Mouse (Mus musculus) c-Kit-positive CD71-positive TER-119-positive erythroid progenitor cells, embryonic 14.5 days (primary cell): Measurements from ENCODE around the gene Upb1.
"Not testable (repeated sequence)": the region's sequence is repeated elsewhere in the genome, so short reads cannot be mapped to it uniquely, and the experiment has no call there.

ENCODE experiments used
- DNase-seq: peaks from one replicate; pipeline ENCODE4 v3.0.0-alpha.2; 2013; ENCODE audit warnings: low spot score

Upb1 gene

GRCm38 (mm10) chr10:75456061-75456831 is 55.3 kb downstream of the Upb1 start:
- DNase-seq, result not testable (repeated sequence)

GRCm38 (mm10) chr10:75457852-75458251 is 56.9 kb downstream of the Upb1 start:
- no peak for DNase-seq

- no peak for DNase-seq
Observed at GRCm38 (mm10) chr10:75458329-75458728, 57.4 kb downstream of the Upb1 start.

GRCm38 (mm10) chr10:75462728-75463127 is 61.8 kb downstream of the Upb1 start:
- DNase-seq, result no peak

- DNase-seq, result no peak
Observed at GRCm38 (mm10) chr10:75465781-75466550, 65.1 kb downstream of the Upb1 start.

GRCm38 (mm10) chr10:75473411-75473810 is 72.5 kb downstream of the Upb1 start:
- no peak for DNase-seq

GRCm38 (mm10) chr10:75474571-75474970 is 73.7 kb downstream of the Upb1 start:
- DNase-seq, result no peak

- DNase-seq, result not testable (repeated sequence)
Observed at GRCm38 (mm10) chr10:75475139-75475850, 74.4 kb downstream of the Upb1 start.

- no peak for DNase-seq
Observed at GRCm38 (mm10) chr10:75477034-75477433, 76.1 kb downstream of the Upb1 start.

- no peak for DNase-seq
Observed at GRCm38 (mm10) chr10:75479955-75480354, 79.0 kb downstream of the Upb1 start.

GRCm38 (mm10) chr10:75481703-75482102 is 80.8 kb downstream of the Upb1 start:
- DNase-seq, result no peak

GRCm38 (mm10) chr10:75482271-75482670 is 81.4 kb downstream of the Upb1 start:
- DNase-seq, result no peak

- DNase-seq, result no peak
Observed at GRCm38 (mm10) chr10:75482919-75483483, 82.1 kb downstream of the Upb1 start.

- DNase-seq, result no peak
Observed at GRCm38 (mm10) chr10:75484066-75484465, 83.2 kb downstream of the Upb1 start.

- DNase-seq, result no peak
Observed at GRCm38 (mm10) chr10:75484767-75485166, 83.9 kb downstream of the Upb1 start.

- DNase-seq, result peak; percentile 63
Observed at GRCm38 (mm10) chr10:75486086-75486979, 85.4 kb downstream of the Upb1 start.

GRCm38 (mm10) chr10:75487131-75487530 is 86.2 kb downstream of the Upb1 start:
- DNase-seq, result no peak

- DNase-seq, result no peak
Observed at GRCm38 (mm10) chr10:75489522-75489921, 88.6 kb downstream of the Upb1 start.

GRCm38 (mm10) chr10:75490731-75491130 is 89.8 kb downstream of the Upb1 start:
- DNase-seq, result no peak
